In the genomic region with DNA sequence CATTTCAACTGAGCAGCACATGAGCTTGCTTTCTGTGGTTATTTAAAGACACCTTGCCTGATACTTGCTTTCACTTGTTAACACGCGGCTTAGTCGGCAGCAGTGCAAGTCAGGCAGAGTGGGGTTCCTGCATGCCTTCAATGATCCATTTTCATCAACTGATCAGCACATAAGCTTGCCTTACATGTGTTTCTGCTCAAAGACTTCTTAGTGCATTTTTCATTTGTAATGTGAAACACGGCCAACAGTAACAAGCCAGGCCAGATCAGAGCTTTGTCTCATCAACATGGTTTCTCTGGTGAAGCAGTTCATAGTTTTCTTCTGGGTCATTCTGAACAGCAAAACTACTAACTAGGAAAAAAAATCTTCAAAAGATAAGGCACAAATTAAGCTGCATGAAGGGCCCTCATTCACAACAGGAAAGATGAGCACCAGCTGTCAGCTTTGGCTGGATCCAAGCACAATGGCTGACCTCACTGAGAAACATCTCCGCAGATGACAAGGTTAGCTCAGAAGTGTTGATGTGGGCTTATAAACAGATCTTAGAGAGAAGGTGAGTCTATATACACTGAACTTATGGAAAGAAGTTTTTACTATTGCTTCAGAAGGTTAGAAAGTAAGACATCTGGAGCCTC, we compare ENCODE assay signal across 15 mouse cellular contexts.
DNase-seq lines count a peak whose midpoint lies in the region; ATAC-seq and TF ChIP-seq lines count a peak whose summit lies in the region.
"Had no signal": no experiment of that assay in that cellular context is flagged by ENCODE, and none has a peak within 500 bp of the region (broad histone marks: within the 10 kb centered on the region; RNA-seq: fewer than 3 reads in every experiment).

No protein-coding gene starts in this region.

- no peaks in the 10 kb centered on the region for H3K27me3 ChIP-seq in kidney, embryonic 16.5 days (ENCODE audit: insufficient read depth, low read length)
- no peaks in the 10 kb centered on the region for H3K27me3 ChIP-seq in heart, embryonic 12.5 days (replicated peaks)
- H3K27me3 ChIP-seq: lung, embryonic 15.5 days had no signal

- 83% methylated on average over 5 of the region's 5 CpGs for WGBS in kidney, embryonic 16.5 days
- 52% methylated on average over 5 of the region's 5 CpGs for WGBS in heart, embryonic 12.5 days

- H3K27ac ChIP-seq in kidney, embryonic 16.5 days (ENCODE audit: low read length): peak overlapping the region; percentile 25; the same call in 1 of the 2 replicates
- H3K27ac ChIP-seq in heart, embryonic 12.5 days (ENCODE audit: poor library complexity, severe bottlenecking): peak overlapping the region; percentile 35; the same call in 1 of the 2 replicates
- H3K27ac ChIP-seq in gastrocnemius, adult 2 months: no peak overlapping the region
- H3K27ac ChIP-seq: lung, embryonic 15.5 days had no signal

- H3K4me2 ChIP-seq in kidney, embryonic 16.5 days (replicated peaks; ENCODE audit: low read depth, low read length): no peak overlapping the region
- no peak overlapping the region for H3K4me2 ChIP-seq in heart, embryonic 12.5 days
- H3K4me2 ChIP-seq: lung, embryonic 15.5 days had no signal

- no peaks in the 10 kb centered on the region for H3K36me3 ChIP-seq in kidney, embryonic 16.5 days (ENCODE audit: insufficient read depth, low read length)
- no peaks in the 10 kb centered on the region for H3K36me3 ChIP-seq in heart, embryonic 12.5 days
- H3K36me3 ChIP-seq: lung, embryonic 15.5 days had no signal

- TF ChIP-seq CTCF in gastrocnemius, adult 2 months (IDR thresholded peaks at IDR 0.05): no peak

- intact Hi-C loops in gastrocnemius, adult 2 months (cut with DNase I): no loop called here

- ATAC-seq in kidney, embryonic 16.5 days (ENCODE audit: low FRiP score, low TSS enrichment): no peak
- ATAC-seq in heart, embryonic 12.5 days (ENCODE audit: insufficient number of reproducible peaks, low FRiP score): no peak
- ATAC-seq: inflammation-experienced regulatory T-cells, adult 6 months; midbrain, embryonic 16.5 days had no signal

- H3K9ac ChIP-seq in kidney, embryonic 16.5 days (replicated peaks; ENCODE audit: low read length): no peak overlapping the region
- no peak overlapping the region for H3K9ac ChIP-seq in heart, embryonic 12.5 days
- H3K9ac ChIP-seq: lung, embryonic 15.5 days had no signal

- no peak overlapping the region for H3K4me3 ChIP-seq in kidney, embryonic 16.5 days (ENCODE audit: low read length)
- H3K4me3 ChIP-seq in heart, embryonic 12.5 days: no peak overlapping the region
- no peak overlapping the region for H3K4me3 ChIP-seq in gastrocnemius, adult 2 months
- H3K4me3 ChIP-seq: lung, embryonic 15.5 days had no signal

- H3K9me3 ChIP-seq in kidney, embryonic 16.5 days (ENCODE audit: low read length): 0 out of 2 replicates have a peak, but pooled peaks cover 4% of the 10 kb centered on the region
- H3K9me3 ChIP-seq in heart, embryonic 12.5 days (replicated peaks): peaks cover 2% of the 10 kb centered on the region; the same call in 1 of the 2 replicates
- H3K9me3 ChIP-seq: lung, embryonic 15.5 days had no signal

- H3K4me1 ChIP-seq in kidney, embryonic 16.5 days (ENCODE audit: insufficient read depth, low read length): no peaks in the 10 kb centered on the region
- H3K4me1 ChIP-seq in heart, embryonic 12.5 days (replicated peaks): peaks cover 4% of the 10 kb centered on the region; the same call in 1 of the 2 replicates
- H3K4me1 ChIP-seq: lung, embryonic 15.5 days had no signal

- DNase-seq in cerebellum, postnatal 14 days: peak; percentile 17
- DNase-seq in cerebellum, adult 11 months: no peak
- no peak for DNase-seq in kidney, postnatal 36 days
- DNase-seq in kidney, postnatal 14 days: peak; percentile 20
- no peak for DNase-seq in frontal cortex, postnatal 36 days (ENCODE audit: low spot score in 2 of 2)
- DNase-seq in gastrocnemius, adult 2 months: no peak
- DNase-seq: B cell, adult 2 months; cerebellum, adult 8-10 months; embryo, embryonic 11 days; gastrocnemius, postnatal 14 days had no signal

Comparison
In these comparisons a context has a peak if more than half of its experiments do, and no peak if none do; other contexts are left out.
1. DNase-seq: peak in cerebellum, postnatal 14 days (2 of 2) and kidney, postnatal 14 days (single experiment); none in cerebellum, adult 11 months (single experiment), kidney, postnatal 36 days (0 of 2), frontal cortex, postnatal 36 days (0 of 2) and gastrocnemius, adult 2 months (single experiment).